Mouse (Mus musculus) erythroblast, embryonic 14.5 days (primary cell): ENCODE data around the gene Ltb4r1. TPM values are rescaled to one million over a fixed set of nuclear protein-coding genes. Genes with fewer than 3 reads are reported as not detected.

Source experiments
- H3K27me3 ChIP-seq: 2 replicates; pipeline ENCODE4 v1.6.1; 2012; ENCODE audit warnings: inconsistent platforms; ENCODE audit not compliant: control insufficient read depth
- H3K36me3 ChIP-seq: 2 replicates; pipeline ENCODE4 v1.6.1; 2012; ENCODE audit warnings: mild to moderate bottlenecking, inconsistent platforms; ENCODE audit not compliant: control insufficient read depth
- H3K4me1 ChIP-seq: 2 replicates; pipeline ENCODE4 v1.6.1; 2012; ENCODE audit warnings: inconsistent platforms; ENCODE audit not compliant: control insufficient read depth
- H3K4me3 ChIP-seq: replicated peaks from 2 replicates; pipeline ENCODE3; 2012; ENCODE audit warnings: moderate library complexity, mild to moderate bottlenecking, inconsistent platforms
- H3K9me3 ChIP-seq: 2 replicates; pipeline ENCODE4 v1.6.1; 2012; ENCODE audit warnings: low read length, inconsistent platforms, mixed read lengths; ENCODE audit not compliant: control insufficient read depth
- GATA1 ChIP-seq: IDR thresholded peaks from 2 replicates; pipeline ENCODE4 v1.6.1; 2012; ENCODE audit warnings: low read length, inconsistent platforms, mixed read lengths
- TAL1 ChIP-seq: IDR thresholded peaks from 3 replicates; pipeline ENCODE4 v1.6.1; 2012; ENCODE audit warnings: low read length, inconsistent platforms, mixed read lengths
- polyA plus RNA-seq: library from polyadenylated mRNA; stranded (reverse); fragments of >175 nt; gene quantifications from 2 replicates; pipeline ENCODE4 v1.2.3, GENCODE M21; 2012

Ltb4r1 gene
- polyA plus RNA-seq, 1 experiment, result 0.08 TPM

DNA sequence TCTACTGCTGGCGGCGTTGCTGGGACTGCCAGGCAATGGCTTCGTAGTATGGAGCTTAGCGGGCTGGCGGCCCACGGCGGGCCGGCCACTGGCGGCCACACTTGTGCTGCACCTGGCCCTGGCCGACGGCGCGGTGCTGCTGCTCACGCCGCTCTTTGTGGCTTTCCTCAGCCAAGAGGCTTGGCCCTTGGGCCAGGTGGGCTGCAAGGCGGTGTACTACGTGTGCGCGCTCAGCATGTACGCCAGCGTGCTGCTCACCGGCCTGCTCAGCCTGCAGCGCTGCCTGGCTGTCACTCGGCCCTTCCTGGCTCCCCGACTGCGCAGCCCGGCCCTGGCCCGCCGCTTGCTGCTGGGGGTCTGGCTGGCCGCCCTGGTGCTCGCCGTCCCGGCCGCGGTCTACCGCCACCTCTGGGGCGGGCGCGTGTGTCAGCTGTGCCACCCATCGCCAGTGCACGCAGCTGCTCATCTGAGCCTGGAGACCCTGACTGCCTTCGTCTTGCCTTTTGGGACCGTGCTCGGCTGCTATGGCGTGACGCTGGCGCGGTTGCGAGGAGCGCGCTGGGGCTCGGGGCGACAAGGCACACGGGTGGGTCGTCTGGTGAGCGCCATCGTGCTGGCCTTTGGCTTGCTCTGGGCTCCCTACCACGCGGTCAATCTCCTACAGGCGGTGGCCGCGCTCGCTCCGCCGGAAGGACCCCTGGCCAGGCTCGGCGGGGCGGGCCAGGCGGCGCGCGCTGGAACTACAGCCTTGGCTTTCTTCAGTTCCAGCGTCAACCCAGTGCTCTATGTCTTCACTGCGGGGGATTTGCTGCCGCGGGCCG lies 3.6 kb upstream of the Ltb4r1 start:
- TF ChIP-seq GATA1 (no peak), TAL1 (no peak)
- Histone ChIP-seq H3K36me3 (no peaks in the 10 kb centered on the region), H3K4me1 (peaks cover 34% of the 10 kb centered on the region), H3K27me3 (peaks cover 67% of the 10 kb centered on the region), H3K9me3 (no peaks in the 10 kb centered on the region; the same call in 1 of the 2 replicates), H3K4me3 (peak overlapping the region; percentile 54)

DNA sequence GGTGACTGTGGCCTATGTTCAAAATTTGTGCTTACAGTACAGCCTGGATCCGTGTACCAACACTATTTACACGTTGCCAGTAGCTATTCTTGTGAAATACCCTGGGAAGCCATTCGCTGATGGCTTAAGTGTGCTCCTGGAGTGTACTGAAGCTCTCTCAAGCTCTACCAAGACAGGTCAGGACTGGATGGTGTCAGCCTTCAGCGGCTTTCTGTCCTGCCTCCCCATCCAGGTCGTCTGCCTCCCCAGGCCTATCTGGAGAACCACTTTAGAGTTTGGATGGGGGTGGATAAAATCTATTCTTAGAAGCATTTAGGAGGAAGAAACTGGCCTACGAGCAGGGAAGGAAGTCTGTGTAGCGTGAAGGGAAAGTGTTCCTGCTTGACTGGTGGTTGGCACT lies 2.6 kb upstream of the Ltb4r1 start:
- H3K9me3 ChIP-seq, result no peaks in the 10 kb centered on the region; the same call in 1 of the 2 replicates
- TF ChIP-seq TAL1 (no peak), GATA1 (no peak)
- no peak overlapping the region for H3K4me3 ChIP-seq
- H3K36me3 ChIP-seq, result no peaks in the 10 kb centered on the region
- H3K27me3 ChIP-seq, result peaks cover 77% of the 10 kb centered on the region
- H3K4me1 ChIP-seq, result peaks cover 40% of the 10 kb centered on the region

DNA sequence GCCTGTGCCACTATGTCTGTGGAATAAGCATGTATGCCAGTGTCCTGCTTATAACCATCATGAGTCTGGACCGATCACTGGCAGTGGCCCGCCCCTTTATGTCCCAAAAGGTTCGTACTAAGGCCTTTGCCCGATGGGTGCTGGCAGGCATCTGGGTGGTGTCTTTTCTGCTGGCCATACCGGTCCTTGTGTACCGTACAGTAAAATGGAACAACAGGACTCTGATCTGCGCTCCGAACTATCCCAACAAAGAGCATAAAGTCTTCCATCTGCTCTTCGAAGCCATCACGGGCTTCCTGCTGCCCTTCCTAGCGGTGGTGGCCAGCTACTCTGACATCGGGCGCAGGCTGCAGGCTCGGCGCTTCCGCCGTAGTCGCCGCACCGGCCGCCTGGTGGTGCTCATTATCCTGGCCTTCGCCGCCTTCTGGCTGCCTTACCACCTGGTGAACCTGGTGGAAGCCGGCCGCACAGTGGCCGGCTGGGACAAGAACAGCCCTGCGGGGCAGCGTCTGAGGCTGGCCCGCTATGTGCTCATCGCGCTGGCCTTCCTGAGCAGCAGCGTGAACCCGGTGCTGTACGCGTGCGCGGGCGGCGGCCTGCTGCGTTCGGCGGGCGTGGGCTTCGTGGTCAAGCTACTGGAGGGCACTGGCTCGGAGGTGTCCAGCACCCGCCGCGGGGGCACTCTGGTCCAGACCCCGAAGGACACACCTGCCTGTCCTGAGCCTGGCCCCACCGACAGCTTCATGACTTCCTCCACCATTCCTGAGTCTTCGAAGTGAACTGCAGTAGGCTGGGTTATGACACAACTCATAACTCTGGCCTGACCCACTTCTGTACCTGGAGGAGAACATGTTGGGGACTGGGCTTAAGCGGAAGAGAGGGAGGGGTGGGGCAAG lies 2.0 kb downstream of the Ltb4r1 start:
- TF ChIP-seq GATA1, result no peak
- TF ChIP-seq TAL1, result no peak
- Histone ChIP-seq H3K9me3 (no peaks in the 10 kb centered on the region), H3K36me3 (no peaks in the 10 kb centered on the region), H3K27me3 (peaks cover 63% of the 10 kb centered on the region), H3K4me3 (peak overlapping the region; percentile 53), H3K4me1 (peaks cover 50% of the 10 kb centered on the region)

GRCm38 (mm10) chr14:55768555-55768954 lies 2.8 kb downstream of the Ltb4r1 start:
- Histone ChIP-seq H3K4me3 (no peak overlapping the region), H3K4me1 (peaks cover 50% of the 10 kb centered on the region), H3K27me3 (peaks cover 60% of the 10 kb centered on the region), H3K9me3 (no peaks in the 10 kb centered on the region), H3K36me3 (no peaks in the 10 kb centered on the region)
- TF ChIP-seq TAL1 (no peak), GATA1 (no peak)

GRCm38 (mm10) chr14:55769087-55769703 lies 3.4 kb downstream of the Ltb4r1 start:
- Histone ChIP-seq H3K4me3 (no peak overlapping the region), H3K27me3 (peaks cover 56% of the 10 kb centered on the region), H3K36me3 (no peaks in the 10 kb centered on the region), H3K9me3 (no peaks in the 10 kb centered on the region), H3K4me1 (peaks cover 50% of the 10 kb centered on the region)
- TF ChIP-seq TAL1, result no peak
- no peak for TF ChIP-seq GATA1

DNA sequence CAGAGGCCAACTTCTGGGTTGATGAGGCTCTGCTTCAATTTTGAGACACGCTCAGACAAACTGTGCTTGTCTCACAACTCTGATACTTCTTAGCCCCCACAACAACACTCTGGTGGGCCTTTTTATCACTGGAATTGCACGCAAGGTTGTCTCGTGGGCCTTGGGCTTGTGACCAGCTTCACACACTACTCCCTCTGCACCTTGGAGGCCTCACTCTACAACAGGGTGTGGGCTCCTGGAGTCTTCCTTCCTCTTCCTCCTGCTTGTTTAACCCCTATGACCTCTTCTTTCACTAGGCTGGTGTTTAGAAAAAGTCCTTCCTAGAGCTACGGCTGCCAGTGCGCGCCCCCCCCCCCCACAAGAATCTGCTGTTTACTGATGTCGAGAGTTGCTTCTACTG lies 10.9 kb downstream of the Ltb4r1 start:
- TF ChIP-seq GATA1 (no peak), TAL1 (no peak)
- H3K27me3 ChIP-seq, result peaks cover 31% of the 10 kb centered on the region
- no peaks in the 10 kb centered on the region for H3K36me3 ChIP-seq
- H3K4me3 ChIP-seq, result no peak overlapping the region
- H3K4me1 ChIP-seq, result peaks cover 20% of the 10 kb centered on the region
- no peaks in the 10 kb centered on the region for H3K9me3 ChIP-seq

DNA sequence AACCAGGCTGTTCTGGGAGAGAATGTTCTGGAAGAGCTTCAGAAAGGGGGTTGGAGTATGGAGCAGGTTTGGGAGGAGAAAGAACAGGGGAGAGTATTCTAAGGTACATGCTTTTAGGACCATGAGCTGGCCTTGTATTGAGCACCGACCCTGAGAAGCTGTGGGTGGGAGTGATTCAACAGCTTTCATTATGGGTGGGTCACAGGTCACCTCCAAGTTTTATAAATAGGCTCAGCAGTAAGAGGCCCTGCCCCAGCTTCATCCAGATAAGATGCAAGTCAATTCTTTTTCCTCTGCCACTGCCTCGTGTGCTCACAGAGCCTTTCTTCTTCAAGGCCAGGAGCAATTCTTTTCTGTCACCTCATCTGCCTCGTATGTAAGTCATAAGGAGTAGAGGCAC lies 11.4 kb downstream of the Ltb4r1 start:
- Histone ChIP-seq H3K9me3 (no peaks in the 10 kb centered on the region), H3K27me3 (peaks cover 30% of the 10 kb centered on the region), H3K36me3 (no peaks in the 10 kb centered on the region), H3K4me1 (peaks cover 20% of the 10 kb centered on the region), H3K4me3 (no peak overlapping the region)
- no peak for TF ChIP-seq TAL1
- TF ChIP-seq GATA1, result no peak

DNA sequence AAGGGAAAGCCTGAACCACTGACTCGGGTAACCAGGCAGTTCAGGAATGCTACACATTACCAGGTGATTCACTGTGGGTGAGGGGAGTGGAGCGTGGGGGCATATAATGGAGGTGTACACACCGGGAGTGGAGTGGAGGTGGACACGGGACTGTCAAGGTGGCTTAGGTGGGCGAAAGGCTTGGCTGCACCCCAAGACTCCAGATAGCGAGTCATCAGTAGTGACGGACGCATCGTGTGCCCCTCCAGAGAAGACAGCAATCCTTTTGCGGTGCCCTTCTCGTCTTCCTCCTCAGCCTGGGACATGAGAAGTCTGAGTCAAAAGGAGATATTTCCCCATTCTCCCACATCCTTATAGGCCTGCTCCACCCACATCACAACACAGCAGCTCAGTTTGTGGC lies 12.0 kb downstream of the Ltb4r1 start:
- Histone ChIP-seq H3K27me3 (peaks cover 30% of the 10 kb centered on the region), H3K9me3 (no peaks in the 10 kb centered on the region), H3K4me3 (no peak overlapping the region), H3K36me3 (no peaks in the 10 kb centered on the region), H3K4me1 (peaks cover 20% of the 10 kb centered on the region)
- TF ChIP-seq TAL1 (no peak), GATA1 (no peak)

- Histone ChIP-seq H3K9me3 (no peaks in the 10 kb centered on the region), H3K27me3 (peaks cover 34% of the 10 kb centered on the region), H3K4me1 (peaks cover 20% of the 10 kb centered on the region), H3K4me3 (no peak overlapping the region), H3K36me3 (no peaks in the 10 kb centered on the region)
- TF ChIP-seq TAL1 (no peak), GATA1 (no peak)
Measured at GRCm38 (mm10) chr14:55778686-55779085, 12.9 kb downstream of the Ltb4r1 start.
